Mouse (Mus musculus) bone marrow macrophage, adult 2 months (primary cell): ENCODE results near the gene Per1.

ENCODE experiments used
- CTCF ChIP-seq: IDR thresholded peaks from 2 replicates; pipeline ENCODE4 v1.5.1; 2012; ENCODE audit warnings: low read depth, mild to moderate bottlenecking, low read length, moderate library complexity
- POLR2A ChIP-seq: IDR thresholded peaks from 2 replicates; pipeline ENCODE4 v1.6.1; 2012; ENCODE audit warnings: mild to moderate bottlenecking, low read depth, low read length, borderline replicate concordance

GRCm38 (mm10) chr11:69121741-69122335, 26.8 kb downstream of the Per1 start:
- TF ChIP-seq POLR2A (no peak), CTCF (no peak)
